Mouse (Mus musculus) bone marrow macrophage, adult 2 months (primary cell): ENCODE results near the gene Usp54.

Experiments
- CTCF ChIP-seq: IDR thresholded peaks from 2 replicates; pipeline ENCODE4 v1.5.1; 2012; ENCODE audit warnings: low read depth, mild to moderate bottlenecking, low read length, moderate library complexity
- POLR2A ChIP-seq: IDR thresholded peaks from 2 replicates; pipeline ENCODE4 v1.6.1; 2012; ENCODE audit warnings: mild to moderate bottlenecking, low read depth, low read length, borderline replicate concordance

- TF ChIP-seq POLR2A (no peak), CTCF (no peak)
Measured at GRCm38 (mm10) chr14:20640644-20641437, at the start of gene Usp54.
